Comparison of ENCODE assay signal across 22 mouse cellular contexts in the genomic region with DNA sequence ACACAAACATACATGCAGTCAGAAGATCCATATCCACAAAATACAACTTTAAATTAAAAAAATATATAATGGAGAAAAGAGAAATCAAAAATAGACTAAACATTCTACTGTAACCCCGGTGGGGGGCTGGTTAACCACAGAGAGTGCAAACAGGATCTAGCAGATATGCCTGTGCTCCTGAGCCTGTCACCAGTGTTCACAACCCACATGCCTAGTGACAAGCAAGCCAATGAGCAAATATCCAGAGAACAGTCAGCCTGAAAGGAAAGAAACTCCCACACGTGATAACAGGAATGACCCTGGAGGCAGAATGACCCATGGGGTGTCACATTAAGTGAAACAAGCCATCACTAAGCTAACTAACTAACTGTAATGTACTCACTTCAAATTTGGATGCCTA. TPM values are rescaled to one million over a fixed set of nuclear protein-coding genes. Genes with fewer than 3 reads are reported as not detected.
DNase-seq lines count a peak whose midpoint lies in the region; ATAC-seq and TF ChIP-seq lines count a peak whose summit lies in the region.
"Had no signal": no experiment of that assay in that cellular context is flagged by ENCODE, and none has a peak within 500 bp of the region (broad histone marks: within the 10 kb centered on the region; RNA-seq: fewer than 3 reads in every experiment).

No protein-coding gene starts in this region.

- H3K27me3 ChIP-seq in thymus, adult 2 months (ENCODE audit: control insufficient read depth, insufficient read depth, low read length) = no peaks in the 10 kb centered on the region
- H3K27me3 ChIP-seq: CH12.LX; embryonic facial prominence, embryonic 15.5 days; forebrain, embryonic 15.5 days had no signal

- no peaks in the 10 kb centered on the region for H3K36me3 ChIP-seq in thymus, adult 2 months (ENCODE audit: control insufficient read depth, insufficient read depth, low read length)
- H3K36me3 ChIP-seq: forebrain, embryonic 10.5 days; forebrain, embryonic 15.5 days; hindbrain, embryonic 10.5 days had no signal

- DNase-seq in thymus, postnatal 14 days = peak; percentile 25
- no peak for DNase-seq in thymus, adult 2 months
- DNase-seq in CD4-positive, CD25-positive, alpha-beta regulatory T cell, adult 2 months (ENCODE audit: low read depth, low spot score) = peak; percentile 27
- peak; percentile 32 for DNase-seq in naive thymus-derived CD4-positive, alpha-beta T cell, adult 2 months (ENCODE audit: low read depth)
- no peak for DNase-seq in cerebellum, adult 9-10 months
- no peak for DNase-seq in ovary, postnatal 14 days (ENCODE audit: low spot score)
- DNase-seq: adrenal gland, postnatal 14 days; cerebellum, adult 11-12 months; cerebellum, adult 9-11 months; embryo, embryonic 11 days; gastrocnemius, postnatal 36 days had no signal

- no peak overlapping the region for H3K4me3 ChIP-seq in thymus, adult 2 months (ENCODE audit: control insufficient read depth, insufficient read depth, low read length)
- H3K4me3 ChIP-seq: embryonic facial prominence, embryonic 15.5 days; erythroblast, embryonic 14.5 days; forebrain, embryonic 10.5 days; forebrain, embryonic 15.5 days; heart, adult 2 months; heart, embryonic 12.5 days; hindbrain, embryonic 10.5 days had no signal

- TF ChIP-seq POLR2A in thymus, adult 2 months (IDR thresholded peaks at IDR 0.05; ENCODE audit: control insufficient read depth, extremely low read depth, insufficient read depth, low read length, poor library complexity) = no peak

- WGBS in thymus, adult 2 months = 4% methylated on average over 2 of the region's 2 CpGs

- no peak for TF ChIP-seq CTCF in thymus, adult 2 months (IDR thresholded peaks at IDR 0.05; ENCODE audit: borderline replicate concordance, control insufficient read depth, extremely low read depth, insufficient read depth, low read length, poor library complexity)

- peaks cover 12% of the 10 kb centered on the region for H3K4me1 ChIP-seq in thymus, adult 2 months (replicated peaks; ENCODE audit: control insufficient read depth, insufficient read depth, low read length)
- H3K4me1 ChIP-seq: embryonic facial prominence, embryonic 15.5 days; forebrain, embryonic 15.5 days had no signal

- ATAC-seq in activated CD4-positive, CD25-positive, alpha-beta regulatory T cell, adult 4 months = peak; percentile 40
- ATAC-seq: forebrain, embryonic 15.5 days; intestine, embryonic 16.5 days had no signal

- no peak overlapping the region for H3K27ac ChIP-seq in thymus, adult 2 months (ENCODE audit: control insufficient read depth, insufficient read depth, low read length)
- H3K27ac ChIP-seq: embryonic facial prominence, embryonic 15.5 days; forebrain, embryonic 10.5 days; forebrain, embryonic 15.5 days; heart, adult 2 months; hindbrain, embryonic 10.5 days; hindbrain, embryonic 14.5 days had no signal

RNA-seq across cellular contexts. Expression of a gene that starts 35.9 kb away (rescaled TPM):
- 13.5 and 18.3 TPM in 2 replicates for polyA plus RNA-seq in thymus, adult 2 months (2012; rRNA removed)
- polyA plus RNA-seq in activated CD4-positive, CD25-positive, alpha-beta regulatory T cell, adult 4 months (2017; shearing (Covaris generic)) = 10 to 100 TPM in 1 of 2 experiments, 1 to 10 TPM in 1; 9.7 to 12.7 TPM

RNA-seq across cellular contexts. Expression of a gene that starts 56.3 kb away (rescaled TPM):
- polyA plus RNA-seq in thymus, adult 2 months (2012; rRNA removed) = 1.2 and 1.8 TPM in 2 replicates
- 10 to 100 TPM; 26.9 to 33.6 TPM for polyA plus RNA-seq in activated CD4-positive, CD25-positive, alpha-beta regulatory T cell, adult 4 months (2017; shearing (Covaris generic))

Comparison
In these comparisons a context has a peak if more than half of its experiments do, and no peak if none do; other contexts are left out.
1. DNase-seq: peak in thymus, postnatal 14 days (single experiment), CD4-positive, CD25-positive, alpha-beta regulatory T cell, adult 2 months (single experiment) and naive thymus-derived CD4-positive, alpha-beta T cell, adult 2 months (single experiment); none in thymus, adult 2 months (single experiment), cerebellum, adult 9-10 months (single experiment) and ovary, postnatal 14 days (single experiment).